Mouse (Mus musculus) liver, postnatal 0 days (tissue): ENCODE measurements around the gene Atad3a. TPM values are rescaled to one million over a fixed set of nuclear protein-coding genes. Genes with fewer than 3 reads are reported as not detected.

ENCODE experiments used
- ATAC-seq: fragments of 200-750 bp; cut with Nextera tagmentation; 2 replicates; pipeline ENCODE4 v1.8.0; 2017; ENCODE audit warnings: mild to moderate bottlenecking, moderate library complexity
- DNase-seq: peaks from one replicate; pipeline ENCODE4 v3.0.0-alpha.2; 2016
- H3K27ac ChIP-seq: fragments of 300-500 bp; sonication (generic); 2 replicates; pipeline ENCODE4 v1.5.1; 2014; ENCODE audit warnings: antibody characterized with exemption, moderate library complexity, mild to moderate bottlenecking, low read depth
- H3K27me3 ChIP-seq: fragments of 300-500 bp; sonication (generic); 2 replicates; pipeline ENCODE4 v1.6.1; 2014; ENCODE audit warnings: low read length, control low read depth, mixed read lengths; ENCODE audit not compliant: insufficient read depth
- H3K36me3 ChIP-seq: fragments of 300-500 bp; sonication (generic); replicated peaks from 2 replicates; pipeline ENCODE4 v1.6.1; 2014; ENCODE audit warnings: mild to moderate bottlenecking, control low read depth, low read length, moderate library complexity, mixed read lengths; ENCODE audit not compliant: insufficient read depth
- H3K4me1 ChIP-seq: fragments of 300-500 bp; sonication (generic); 2 replicates; pipeline ENCODE4 v1.6.1; 2014; ENCODE audit warnings: antibody characterized with exemption, mild to moderate bottlenecking, control low read depth; ENCODE audit not compliant: insufficient read depth
- H3K4me2 ChIP-seq: fragments of 300-500 bp; sonication (generic); 2 replicates; pipeline ENCODE4 v1.6.1; 2014; ENCODE audit warnings: low read depth, mild to moderate bottlenecking, low read length, moderate library complexity, mixed read lengths
- H3K4me3 ChIP-seq: fragments of 300-500 bp; sonication (generic); 2 replicates; pipeline ENCODE4 v1.5.1; 2014; ENCODE audit warnings: low read depth, low read length
- H3K9ac ChIP-seq: fragments of 300-500 bp; sonication (generic); replicated peaks from 2 replicates; pipeline ENCODE4 v1.6.1; 2014; ENCODE audit warnings: mild to moderate bottlenecking, moderate library complexity
- H3K9me3 ChIP-seq: fragments of 300-500 bp; sonication (generic); 2 replicates; pipeline ENCODE4 v1.6.1; 2016; ENCODE audit warnings: mild to moderate bottlenecking, control low read depth, low read length, mixed read lengths
- CTCF ChIP-seq: sonication (generic); IDR thresholded peaks from 2 replicates; pipeline ENCODE4 v1.5.1; 2016; ENCODE audit warnings: antibody characterized with exemption, low read depth
- EP300 ChIP-seq: IDR thresholded peaks from 2 replicates; pipeline ENCODE4 v1.6.1; 2016; ENCODE audit warnings: antibody characterized with exemption, low read depth, mild to moderate bottlenecking
- WGBS: fragments of 180-500 bp; shearing (Covaris S2); extraction: QIAGEN DNeasy Blood & Tissue Kit; methylation state at CpG from one replicate; pipeline ENCODE4 v1.1.7; 2014; ENCODE audit not compliant: insufficient replicate concordance; 5-methylcytosine and 5-hydroxymethylcytosine counted together
- polyA plus RNA-seq: library from polyadenylated mRNA; unstranded; fragments of >200 nt; fragmentation: Nextera tagmentation; extraction: Ambion mirVana; gene quantifications from 2 replicates; pipeline ENCODE4 v1.2.1, GENCODE M21; 2015

Atad3a gene
- polyA plus RNA-seq, 1 experiment from 2014 or later = 44.7 TPM

- DNase-seq (no peak), ATAC-seq (no peak)
- H3K4me3 ChIP-seq = no peak overlapping the region
- TF ChIP-seq EP300 (no peak), CTCF (peak; percentile 81)
- H3K4me2 ChIP-seq = no peak overlapping the region
- H3K9me3 ChIP-seq = no peaks in the 10 kb centered on the region
- peaks cover 3% of the 10 kb centered on the region; the same call in 1 of the 2 replicates for H3K4me1 ChIP-seq
- H3K36me3 ChIP-seq = no peaks in the 10 kb centered on the region
- peaks cover 7% of the 10 kb centered on the region; the same call in 1 of the 2 replicates for H3K27me3 ChIP-seq
- no peak overlapping the region for H3K9ac ChIP-seq
- H3K27ac ChIP-seq = no peak overlapping the region
Observed at GRCm38 (mm10) chr4:155700425-155700824, 60.5 kb downstream of the Atad3a start.

DNA sequence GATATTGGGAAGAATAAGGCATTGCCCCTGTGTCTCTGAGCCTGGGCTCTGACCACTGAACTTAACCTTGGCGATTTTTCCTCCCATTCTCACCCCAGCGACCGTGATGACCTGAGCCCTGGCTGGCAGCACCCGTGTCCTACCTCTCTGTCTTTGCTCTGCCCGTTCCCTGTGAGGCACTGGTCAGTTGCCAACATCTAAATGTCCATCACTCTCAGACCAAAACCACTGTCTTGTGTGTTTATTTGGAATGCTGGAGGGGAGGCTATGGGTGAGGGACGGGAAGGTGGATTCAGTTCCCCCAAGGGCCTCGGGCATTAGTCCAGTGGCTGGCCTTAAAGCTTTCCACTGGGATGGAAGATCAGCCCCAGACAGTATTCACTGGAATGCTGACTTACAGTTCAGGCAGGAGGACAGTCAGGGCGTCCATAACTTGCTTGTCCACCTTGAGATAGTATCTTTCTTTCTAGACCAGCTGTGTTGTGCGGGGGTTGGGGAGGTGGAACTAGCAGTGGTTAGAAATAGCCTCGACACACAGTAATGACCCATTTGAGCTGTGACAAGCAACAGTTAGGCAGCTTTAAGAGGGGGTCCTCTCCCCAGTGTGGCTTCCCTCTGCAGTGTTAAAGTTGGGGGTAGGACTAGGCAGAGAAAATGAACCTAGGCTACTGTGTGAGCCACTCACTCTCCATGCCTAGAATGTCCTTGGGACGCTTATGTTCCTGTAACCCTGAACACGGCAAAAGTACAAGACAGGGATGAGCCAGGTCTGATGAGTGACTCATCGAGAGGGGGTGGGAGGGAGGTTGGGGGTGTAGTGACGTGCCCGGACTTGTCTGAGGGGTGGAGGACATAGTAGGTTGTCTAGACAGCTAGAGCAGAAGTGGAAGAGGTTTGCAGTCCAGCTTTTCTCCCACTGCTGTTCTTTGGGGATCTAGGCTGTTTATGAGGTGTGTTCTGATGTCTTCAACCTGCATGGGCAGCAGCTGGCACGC, 64.3 kb downstream of the Atad3a start:
- peaks cover 5% of the 10 kb centered on the region; the same call in 1 of the 2 replicates for H3K4me1 ChIP-seq
- DNase-seq (no peak), ATAC-seq (no peak)
- no peak overlapping the region for H3K9ac ChIP-seq
- H3K27ac ChIP-seq = no peak overlapping the region
- WGBS = 68% methylated on average over 16 of the region's 16 CpGs
- no peak overlapping the region for H3K4me3 ChIP-seq
- H3K4me2 ChIP-seq = no peak overlapping the region
- no peak for TF ChIP-seq EP300
- no peak for TF ChIP-seq CTCF
- H3K9me3 ChIP-seq = no peaks in the 10 kb centered on the region
- no peaks in the 10 kb centered on the region for H3K36me3 ChIP-seq
- peaks cover 27% of the 10 kb centered on the region for H3K27me3 ChIP-seq

- no peak overlapping the region for H3K9ac ChIP-seq
- no peak for DNase-seq
- H3K4me3 ChIP-seq = no peak overlapping the region
- no peak overlapping the region for H3K27ac ChIP-seq
- peaks cover 5% of the 10 kb centered on the region; the same call in 1 of the 2 replicates for H3K4me1 ChIP-seq
- H3K9me3 ChIP-seq = no peaks in the 10 kb centered on the region
- TF ChIP-seq CTCF = no peak
- TF ChIP-seq EP300 = no peak
- 73% methylated on average over 4 of the region's 4 CpGs for WGBS
- no peaks in the 10 kb centered on the region for H3K36me3 ChIP-seq
- no peak for ATAC-seq
- H3K4me2 ChIP-seq = no peak overlapping the region
- peaks cover 27% of the 10 kb centered on the region for H3K27me3 ChIP-seq
Observed at GRCm38 (mm10) chr4:155695531-155696062, 65.3 kb downstream of the Atad3a start.

DNA sequence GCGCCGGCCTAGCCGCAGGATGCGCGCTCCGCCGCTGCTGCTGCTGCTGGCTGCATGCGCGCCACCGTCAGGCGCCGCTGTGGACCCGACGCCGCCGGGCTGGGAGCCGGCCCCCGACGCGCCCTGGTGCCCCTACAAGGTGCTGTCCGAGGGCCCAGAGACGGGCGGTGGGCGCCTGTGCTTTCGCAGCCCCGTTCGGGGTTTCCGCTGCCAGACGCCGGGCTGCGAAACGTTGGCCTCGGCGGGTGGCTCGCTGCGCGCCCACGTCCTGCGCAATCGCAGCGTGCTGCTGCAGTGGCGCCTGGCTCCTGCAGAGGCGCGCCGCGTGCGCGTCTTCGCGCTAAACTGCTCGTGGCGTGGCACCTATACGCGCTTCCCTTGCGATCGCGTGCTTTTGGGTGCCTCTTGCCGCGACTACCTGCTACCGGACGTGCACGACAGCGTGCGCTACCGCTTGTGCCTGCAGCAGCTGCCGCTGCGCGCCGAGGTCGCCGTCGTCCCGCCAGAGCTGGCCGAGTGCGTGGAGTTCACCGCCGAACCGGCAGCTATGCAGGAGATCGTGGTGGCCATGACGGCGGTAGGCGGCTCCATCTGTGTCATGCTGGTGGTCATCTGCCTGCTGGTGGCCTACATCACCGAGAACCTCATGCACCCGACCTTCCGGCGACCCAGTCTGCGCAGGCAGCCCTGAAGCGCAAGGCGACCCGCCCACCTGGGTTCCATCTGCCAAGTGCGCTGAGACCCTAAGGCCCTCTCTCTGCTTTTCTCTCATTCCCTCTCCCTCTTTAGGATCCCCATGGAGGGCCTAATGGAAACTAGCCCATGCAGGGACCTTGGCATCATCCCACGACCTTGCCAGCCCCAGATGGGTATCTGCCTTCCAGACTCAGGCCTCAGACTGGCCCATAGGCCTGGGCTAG, 66.2 kb downstream of the Atad3a start:
- peak; percentile 37; the same call in 1 of the 2 replicates for TF ChIP-seq CTCF
- no peak for TF ChIP-seq EP300
- Histone ChIP-seq H3K27me3 (peaks cover 27% of the 10 kb centered on the region), H3K4me3 (peak overlapping the region; percentile 54), H3K27ac (no peak overlapping the region), H3K9ac (peak overlapping the region; percentile 31; the same call in 1 of the 2 replicates), H3K4me2 (peak overlapping the region; percentile 78), H3K9me3 (no peaks in the 10 kb centered on the region), H3K36me3 (no peaks in the 10 kb centered on the region), H3K4me1 (peaks cover 5% of the 10 kb centered on the region; the same call in 1 of the 2 replicates)
- DNase-seq (peak; percentile 46), ATAC-seq (peak; percentile 47; the same call in 1 of the 2 replicates)
- 2% methylated on average over 82 of the region's 92 CpGs for WGBS

- H3K27me3 ChIP-seq = peaks cover 27% of the 10 kb centered on the region
- H3K4me2 ChIP-seq = peak within 1 kb of the TSS; percentile 78
- H3K36me3 ChIP-seq = no peaks in the 10 kb centered on the region
- H3K9ac ChIP-seq = peak within 1 kb of the TSS; percentile 31; the same call in 1 of the 2 replicates
- peak; percentile 14; the same call in 1 of the 2 replicates for TF ChIP-seq CTCF
- TF ChIP-seq EP300 = no peak
- H3K4me1 ChIP-seq = peaks cover 5% of the 10 kb centered on the region; the same call in 1 of the 2 replicates
- H3K4me3 ChIP-seq = peak within 1 kb of the TSS; percentile 54
- DNase-seq (peak; percentile 36), ATAC-seq (peak; percentile 32; the same call in 1 of the 2 replicates)
- no peaks in the 10 kb centered on the region for H3K9me3 ChIP-seq
- under 1% methylated on average over 26 of the region's 47 CpGs for WGBS
- no peak within 1 kb of the TSS for H3K27ac ChIP-seq
Observed at GRCm38 (mm10) chr4:155694111-155694481, 66.8 kb downstream of the Atad3a start, which contains the start of gene Fndc10. Gene Fndc10 (plus strand): TSS chr4:155694342.
